Mouse (Mus musculus): ENCODE measurements around the gene Gm28305.

DNA sequence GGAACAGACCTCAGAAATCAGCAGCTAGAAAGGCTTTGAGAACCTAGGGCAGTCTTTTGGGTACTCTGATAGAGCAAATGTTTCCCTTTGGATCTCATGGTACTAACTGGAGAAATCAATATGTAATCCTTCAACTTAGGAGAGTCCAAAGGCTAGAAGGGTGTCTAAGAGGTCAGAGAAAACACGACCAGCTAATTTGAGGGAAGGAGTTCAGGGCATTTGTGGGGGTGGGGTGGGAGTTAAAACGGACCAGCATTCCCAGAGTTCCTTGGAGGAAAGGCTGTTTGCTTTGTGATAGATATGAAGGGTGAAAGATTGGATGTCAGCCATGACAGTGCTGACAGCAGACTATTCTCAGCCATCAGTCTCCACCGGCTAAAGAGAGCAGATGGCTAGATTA lies 39.9 kb upstream of the Gm28305 start:
- no peak for TF ChIP-seq POLR2A (IDR thresholded peaks at IDR 0.05; ENCODE audit: insufficient read depth, low read depth, low read length)
- TF ChIP-seq CTCF (IDR thresholded peaks at IDR 0.05), result no peak
